Mouse (Mus musculus): Measurements from ENCODE around the gene Ptpn3.

DNA sequence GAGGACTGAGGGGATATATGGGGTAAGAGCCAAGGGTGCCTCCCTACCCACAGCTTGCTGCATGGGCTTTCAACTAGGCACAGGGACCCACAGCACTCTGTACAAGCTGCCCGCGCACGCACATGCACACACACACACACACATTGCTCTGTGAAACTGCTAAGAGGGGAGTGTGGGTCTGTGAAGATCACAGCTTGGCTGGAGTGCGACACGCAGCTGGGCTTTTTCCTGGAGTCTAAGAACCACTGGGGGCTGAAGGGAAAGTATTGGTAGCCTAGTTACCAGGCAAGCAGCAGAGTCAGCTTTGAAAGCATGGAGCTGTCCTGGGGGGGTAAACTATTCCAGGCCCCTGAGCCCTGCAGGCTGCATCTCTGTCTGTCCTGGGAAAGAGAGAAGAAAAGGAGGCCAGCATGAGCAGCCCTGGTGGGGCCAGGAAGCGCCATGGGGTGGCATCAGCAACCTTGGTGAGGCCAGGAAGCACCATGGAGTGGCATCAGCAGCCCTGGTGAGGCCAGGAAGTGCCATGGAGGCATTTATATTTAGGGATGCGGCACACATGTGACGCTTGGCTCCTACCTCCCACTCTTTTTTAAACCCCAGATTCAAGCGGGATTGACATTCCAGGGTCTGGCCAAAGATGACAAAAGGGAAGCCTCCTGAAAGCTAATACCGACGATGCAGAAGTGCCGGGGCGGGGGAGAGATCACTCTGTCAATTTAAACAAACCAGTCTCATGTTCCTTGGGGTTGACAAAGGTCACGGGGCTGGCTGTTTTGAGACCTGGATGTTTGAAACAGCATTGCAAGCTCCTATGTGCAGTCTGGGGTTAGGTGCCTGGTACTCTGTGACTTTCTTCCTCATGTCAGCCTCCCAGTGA is 43.2 kb downstream of the Ptpn3 start:
- TF ChIP-seq HCFC1 (IDR thresholded peaks at IDR 0.05; ENCODE audit: low read depth, low read length) (no peak), ZC3H11A (IDR thresholded peaks at IDR 0.05; ENCODE audit: low read depth, low read length) (no peak), CTCF (conservative IDR thresholded peaks at IDR 0.05 in 1 of 2, IDR thresholded peaks at IDR 0.05 in 1 of 2; ENCODE audit: low read depth in 2 of 2, low read length in 2 of 2) (no peak), POLR2AphosphoS2 (IDR thresholded peaks at IDR 0.05; ENCODE audit: low read depth, low read length) (no peak)
